Mouse (Mus musculus) heart, embryonic 15.5 days (tissue): ENCODE measurements around the gene Nhlrc4. TPM values are rescaled to one million over a fixed set of nuclear protein-coding genes. Genes with fewer than 3 reads are reported as not detected.

Experiments
- ATAC-seq: fragments of 200-750 bp; cut with Nextera tagmentation; replicated peaks from 2 replicates; pipeline ENCODE4 v1.8.0; 2017; ENCODE audit warnings: low read depth, moderate TSS enrichment; ENCODE audit not compliant: insufficient number of reproducible peaks, insufficient read depth, low FRiP score
- H3K27ac ChIP-seq: fragments of 300-500 bp; sonication (generic); 2 replicates; pipeline ENCODE4 v1.5.1; 2015; ENCODE audit warnings: mild to moderate bottlenecking, inconsistent platforms
- H3K27me3 ChIP-seq: fragments of 300-500 bp; sonication (generic); 2 replicates; pipeline ENCODE4 v1.6.1; 2015; ENCODE audit warnings: inconsistent platforms
- H3K36me3 ChIP-seq: fragments of 300-500 bp; sonication (generic); 2 replicates; pipeline ENCODE4 v1.6.1; 2015; ENCODE audit warnings: mild to moderate bottlenecking, inconsistent platforms
- H3K4me1 ChIP-seq: fragments of 300-500 bp; sonication (generic); replicated peaks from 2 replicates; pipeline ENCODE4 v1.6.1; 2015; ENCODE audit warnings: inconsistent platforms
- H3K4me2 ChIP-seq: fragments of 300-500 bp; sonication (generic); 2 replicates; pipeline ENCODE4 v1.6.1; 2015; ENCODE audit warnings: inconsistent platforms, mild to moderate bottlenecking, moderate library complexity
- H3K4me3 ChIP-seq: fragments of 300-500 bp; sonication (generic); 2 replicates; pipeline ENCODE4 v1.5.1; 2015; ENCODE audit warnings: mild to moderate bottlenecking, inconsistent platforms
- H3K9ac ChIP-seq: fragments of 300-500 bp; sonication (generic); 2 replicates; pipeline ENCODE4 v1.6.1; 2015; ENCODE audit warnings: mild to moderate bottlenecking, inconsistent platforms
- H3K9me3 ChIP-seq: fragments of 300-500 bp; sonication (generic); replicated peaks from 2 replicates; pipeline ENCODE4 v1.6.1; 2016; ENCODE audit warnings: inconsistent platforms
- WGBS: fragments of 180-500 bp; shearing (Covaris S2); methylation state at CpG from one replicate; pipeline ENCODE4 v1.1.7; 2015; ENCODE audit warnings: mixed read lengths; 5-methylcytosine and 5-hydroxymethylcytosine counted together
- polyA plus RNA-seq: library from polyadenylated mRNA; unstranded; fragments of >200 nt; fragmentation: Nextera tagmentation; extraction: Ambion mirVana; gene quantifications from 2 replicates; pipeline ENCODE4 v1.2.1, GENCODE M21; 2015

Nhlrc4 gene
- polyA plus RNA-seq: 0.08 and 0.16 TPM in 2 replicates

- Histone ChIP-seq H3K9me3 (no peaks in the 10 kb centered on the region), H3K27me3 (peaks cover 3% of the 10 kb centered on the region; the same call in 1 of the 2 replicates), H3K9ac (no peak within 1 kb of the TSS), H3K27ac (no peak within 1 kb of the TSS), H3K36me3 (no peaks in the 10 kb centered on the region), H3K4me3 (no peak within 1 kb of the TSS), H3K4me2 (no peak within 1 kb of the TSS), H3K4me1 (peaks cover 23% of the 10 kb centered on the region)
- ATAC-seq: no peak
- 56% methylated on average over 6 of the region's 6 CpGs for WGBS
Measured at GRCm38 (mm10) chr17:25944366-25945163, at the start of gene Nhlrc4, which contains the start of gene Pigq. Nhlrc4 (minus strand) TSS chr17:25944961. Pigq (minus strand) TSS chr17:25944936.

GRCm38 (mm10) chr17:25993489-25993888 lies 48.7 kb upstream of the Nhlrc4 start:
- no peaks in the 10 kb centered on the region for H3K4me1 ChIP-seq
- no peak for ATAC-seq
- H3K27ac ChIP-seq: no peak overlapping the region
- WGBS: 69% methylated on average over 3 of the region's 3 CpGs
- no peaks in the 10 kb centered on the region for H3K9me3 ChIP-seq
- H3K36me3 ChIP-seq: peaks cover 36% of the 10 kb centered on the region
- no peak overlapping the region for H3K9ac ChIP-seq
- no peak overlapping the region for H3K4me2 ChIP-seq
- no peak overlapping the region for H3K4me3 ChIP-seq
- H3K27me3 ChIP-seq: no peaks in the 10 kb centered on the region

- Histone ChIP-seq H3K9me3 (no peaks in the 10 kb centered on the region), H3K27me3 (no peaks in the 10 kb centered on the region), H3K9ac (no peak overlapping the region), H3K36me3 (peaks cover 29% of the 10 kb centered on the region; the same call in 1 of the 2 replicates), H3K4me2 (no peak overlapping the region), H3K4me1 (no peaks in the 10 kb centered on the region), H3K4me3 (no peak overlapping the region), H3K27ac (no peak overlapping the region)
- 99% methylated on average over 4 of the region's 4 CpGs for WGBS
- ATAC-seq: no peak
Measured at GRCm38 (mm10) chr17:25992274-25992673, 47.5 kb upstream of the Nhlrc4 start.

GRCm38 (mm10) chr17:25990331-25990730 lies 45.6 kb upstream of the Nhlrc4 start:
- WGBS: 87% methylated on average over 5 of the region's 5 CpGs
- H3K4me2 ChIP-seq: no peak overlapping the region
- no peak overlapping the region for H3K27ac ChIP-seq
- peaks cover 29% of the 10 kb centered on the region; the same call in 1 of the 2 replicates for H3K36me3 ChIP-seq
- no peak for ATAC-seq
- H3K9me3 ChIP-seq: no peaks in the 10 kb centered on the region
- no peak overlapping the region for H3K4me3 ChIP-seq
- H3K27me3 ChIP-seq: no peaks in the 10 kb centered on the region
- peaks cover 6% of the 10 kb centered on the region for H3K4me1 ChIP-seq
- H3K9ac ChIP-seq: no peak overlapping the region

GRCm38 (mm10) chr17:25985306-25986294 lies 40.8 kb upstream of the Nhlrc4 start, which contains the start of gene Capn15:
Capn15 (minus strand) TSS chr17:25985796.
- Histone ChIP-seq H3K36me3 (peaks cover 9% of the 10 kb centered on the region; the same call in 1 of the 2 replicates), H3K27ac (peak within 1 kb of the TSS; percentile 89), H3K4me1 (peaks cover 26% of the 10 kb centered on the region), H3K4me3 (peak within 1 kb of the TSS; percentile 81), H3K27me3 (no peaks in the 10 kb centered on the region), H3K4me2 (peak within 1 kb of the TSS; percentile 87), H3K9ac (peak within 1 kb of the TSS; percentile 82), H3K9me3 (no peaks in the 10 kb centered on the region)
- ATAC-seq: peak; percentile 99
- WGBS: under 1% methylated on average over 91 of the region's 91 CpGs

GRCm38 (mm10) chr17:25984556-25985305 lies 40.0 kb upstream of the Nhlrc4 start:
- ATAC-seq: no peak
- H3K4me3 ChIP-seq: peak overlapping the region; percentile 81
- H3K27ac ChIP-seq: peak overlapping the region; percentile 89
- H3K4me1 ChIP-seq: peaks cover 35% of the 10 kb centered on the region
- WGBS: 9% methylated on average over 17 of the region's 17 CpGs
- H3K9me3 ChIP-seq: no peaks in the 10 kb centered on the region
- H3K9ac ChIP-seq: peak overlapping the region; percentile 82
- peak overlapping the region; percentile 87 for H3K4me2 ChIP-seq
- H3K36me3 ChIP-seq: peaks cover 3% of the 10 kb centered on the region; the same call in 1 of the 2 replicates
- no peaks in the 10 kb centered on the region for H3K27me3 ChIP-seq

- WGBS: 100% methylated on average over 1 of the region's 1 CpGs
- ATAC-seq: no peak
- no peaks in the 10 kb centered on the region for H3K9me3 ChIP-seq
- 0 out of 2 replicates have a peak overlapping the region, but pooled peaks have one; percentile 82 for H3K9ac ChIP-seq
- peak overlapping the region; percentile 87 for H3K4me2 ChIP-seq
- H3K27ac ChIP-seq: no peak overlapping the region
- H3K4me1 ChIP-seq: peaks cover 39% of the 10 kb centered on the region
- H3K27me3 ChIP-seq: no peaks in the 10 kb centered on the region
- H3K36me3 ChIP-seq: no peaks in the 10 kb centered on the region
- peak overlapping the region; percentile 81 for H3K4me3 ChIP-seq
Measured at GRCm38 (mm10) chr17:25984066-25984465, 39.3 kb upstream of the Nhlrc4 start.

GRCm38 (mm10) chr17:25982913-25983312 lies 38.2 kb upstream of the Nhlrc4 start:
- Histone ChIP-seq H3K9me3 (no peaks in the 10 kb centered on the region), H3K4me2 (no peak overlapping the region), H3K36me3 (no peaks in the 10 kb centered on the region), H3K27ac (no peak overlapping the region), H3K27me3 (no peaks in the 10 kb centered on the region), H3K9ac (no peak overlapping the region), H3K4me3 (no peak overlapping the region), H3K4me1 (peaks cover 39% of the 10 kb centered on the region)
- no peak for ATAC-seq
- WGBS: 86% methylated on average over 3 of the region's 3 CpGs

- Histone ChIP-seq H3K4me2 (no peak overlapping the region), H3K36me3 (no peaks in the 10 kb centered on the region), H3K9ac (no peak overlapping the region), H3K4me1 (peaks cover 33% of the 10 kb centered on the region), H3K27me3 (no peaks in the 10 kb centered on the region), H3K9me3 (no peaks in the 10 kb centered on the region), H3K4me3 (no peak overlapping the region), H3K27ac (no peak overlapping the region)
- ATAC-seq: no peak
- 75% methylated on average over 5 of the region's 5 CpGs for WGBS
Measured at GRCm38 (mm10) chr17:25980854-25981253, 36.1 kb upstream of the Nhlrc4 start.

- Histone ChIP-seq H3K4me2 (no peak overlapping the region), H3K9me3 (no peaks in the 10 kb centered on the region), H3K4me3 (no peak overlapping the region), H3K27me3 (no peaks in the 10 kb centered on the region), H3K36me3 (no peaks in the 10 kb centered on the region), H3K9ac (no peak overlapping the region), H3K4me1 (peaks cover 33% of the 10 kb centered on the region), H3K27ac (no peak overlapping the region)
- no peak for ATAC-seq
- WGBS: 82% methylated on average over 5 of the region's 5 CpGs
Measured at GRCm38 (mm10) chr17:25979829-25980738, 35.3 kb upstream of the Nhlrc4 start.
